Mouse (Mus musculus): ENCODE data around the gene Parp11. TPM values are rescaled to one million over a fixed set of nuclear protein-coding genes. Genes with fewer than 3 reads are reported as not detected.

Gene Parp11
- polyA plus RNA-seq, 1 experiment from 2014 or later, result 72.6 TPM

- 75% methylated on average over 7 of the region's 7 CpGs for WGBS
- Histone ChIP-seq H3K9me3 (replicated peaks) (no peaks in the 10 kb centered on the region), H3K4me3 (replicated peaks) (no peak overlapping the region), H3K27ac (replicated peaks) (no peak overlapping the region), H3K4me1 (peaks cover 4% of the 10 kb centered on the region), H3K36me3 (no peaks in the 10 kb centered on the region), H3K9ac (replicated peaks) (no peak overlapping the region), H3K27me3 (replicated peaks) (0 out of 2 replicates have a peak, but pooled peaks cover 3% of the 10 kb centered on the region), H3K4me2 (no peak overlapping the region)
- no peak for ATAC-seq (ENCODE audit: low FRiP score)
Measured at GRCm38 (mm10) chr6:127537035-127537434, 90.4 kb downstream of the Parp11 start.

- Histone ChIP-seq H3K27ac (replicated peaks) (no peak overlapping the region), H3K36me3 (no peaks in the 10 kb centered on the region), H3K9me3 (replicated peaks) (no peaks in the 10 kb centered on the region), H3K4me1 (peaks cover 4% of the 10 kb centered on the region), H3K9ac (replicated peaks) (no peak overlapping the region), H3K4me2 (no peak overlapping the region), H3K27me3 (replicated peaks) (0 out of 2 replicates have a peak, but pooled peaks cover 3% of the 10 kb centered on the region), H3K4me3 (replicated peaks) (no peak overlapping the region)
- 64% methylated on average over 2 of the region's 2 CpGs for WGBS
- no peak for ATAC-seq (ENCODE audit: low FRiP score)
Measured at GRCm38 (mm10) chr6:127538118-127538517, 91.5 kb downstream of the Parp11 start.

- Histone ChIP-seq H3K9me3 (replicated peaks) (no peaks in the 10 kb centered on the region), H3K4me3 (replicated peaks) (no peak overlapping the region), H3K27me3 (replicated peaks) (0 out of 2 replicates have a peak, but pooled peaks cover 8% of the 10 kb centered on the region), H3K27ac (replicated peaks) (no peak overlapping the region), H3K36me3 (no peaks in the 10 kb centered on the region), H3K4me1 (peaks cover 4% of the 10 kb centered on the region), H3K9ac (replicated peaks) (no peak overlapping the region), H3K4me2 (no peak overlapping the region)
- no peak for ATAC-seq (ENCODE audit: low FRiP score)
- WGBS, result 95% methylated on average over 4 of the region's 4 CpGs
Measured at GRCm38 (mm10) chr6:127539226-127539625, 92.6 kb downstream of the Parp11 start.

GRCm38 (mm10) chr6:127539659-127540058 is 93.0 kb downstream of the Parp11 start:
- Histone ChIP-seq H3K4me1 (peaks cover 4% of the 10 kb centered on the region), H3K4me2 (no peak overlapping the region), H3K27me3 (replicated peaks) (0 out of 2 replicates have a peak, but pooled peaks cover 8% of the 10 kb centered on the region), H3K27ac (replicated peaks) (no peak overlapping the region), H3K36me3 (no peaks in the 10 kb centered on the region), H3K9me3 (replicated peaks) (no peaks in the 10 kb centered on the region), H3K9ac (replicated peaks) (no peak overlapping the region), H3K4me3 (replicated peaks) (no peak overlapping the region)
- WGBS, result 67% methylated on average over 5 of the region's 5 CpGs
- no peak for ATAC-seq (ENCODE audit: low FRiP score)

GRCm38 (mm10) chr6:127540517-127540916 is 93.9 kb downstream of the Parp11 start:
- Histone ChIP-seq H3K9me3 (replicated peaks) (no peaks in the 10 kb centered on the region), H3K4me3 (replicated peaks) (no peak overlapping the region), H3K4me2 (no peak overlapping the region), H3K9ac (replicated peaks) (no peak overlapping the region), H3K27ac (replicated peaks) (no peak overlapping the region), H3K27me3 (replicated peaks) (0 out of 2 replicates have a peak, but pooled peaks cover 8% of the 10 kb centered on the region), H3K4me1 (peaks cover 4% of the 10 kb centered on the region), H3K36me3 (no peaks in the 10 kb centered on the region)
- ATAC-seq (ENCODE audit: low FRiP score), result no peak
- 79% methylated on average over 4 of the region's 4 CpGs for WGBS

- H3K4me1 ChIP-seq, result peaks cover 12% of the 10 kb centered on the region
- 22% methylated on average over 18 of the region's 18 CpGs for WGBS
- peak overlapping the region; percentile 13 for H3K4me2 ChIP-seq
- no peaks in the 10 kb centered on the region for H3K9me3 ChIP-seq (replicated peaks)
- 0 out of 2 replicates have a peak, but pooled peaks cover 8% of the 10 kb centered on the region for H3K27me3 ChIP-seq (replicated peaks)
- H3K36me3 ChIP-seq, result no peaks in the 10 kb centered on the region
- peak; percentile 81 for ATAC-seq (ENCODE audit: low FRiP score)
- no peak overlapping the region for H3K27ac ChIP-seq (replicated peaks)
- H3K9ac ChIP-seq (replicated peaks), result no peak overlapping the region
- no peak overlapping the region for H3K4me3 ChIP-seq (replicated peaks)
Measured at GRCm38 (mm10) chr6:127541617-127542374, 95.2 kb downstream of the Parp11 start.

Other genes starting within 250 kb of the Parp11 start
- 1.0 and 1.2 TPM in 2 replicates for gene Cracr2a, start 114.5 kb downstream of the Parp11 start, polyA plus RNA-seq (2015; fragmentation: Nextera tagmentation; extraction: Ambion mirVana)

Data from neural tube, embryonic 15.5 days (tissue).